Mouse (Mus musculus) heart, embryonic 15.5 days (tissue): ENCODE measurements around the gene Pomp. TPM values are rescaled to one million over a fixed set of nuclear protein-coding genes. Genes with fewer than 3 reads are reported as not detected.
"Not testable (repeated sequence)": the region's sequence is repeated elsewhere in the genome, so short reads cannot be mapped to it uniquely, and the experiment has no call there.

Source experiments
- ATAC-seq: fragments of 200-750 bp; cut with Nextera tagmentation; replicated peaks from 2 replicates; pipeline ENCODE4 v1.8.0; 2017; ENCODE audit warnings: low read depth, moderate TSS enrichment; ENCODE audit not compliant: insufficient number of reproducible peaks, insufficient read depth, low FRiP score
- H3K27ac ChIP-seq: fragments of 300-500 bp; sonication (generic); 2 replicates; pipeline ENCODE4 v1.5.1; 2015; ENCODE audit warnings: mild to moderate bottlenecking, inconsistent platforms
- H3K27me3 ChIP-seq: fragments of 300-500 bp; sonication (generic); 2 replicates; pipeline ENCODE4 v1.6.1; 2015; ENCODE audit warnings: inconsistent platforms
- H3K36me3 ChIP-seq: fragments of 300-500 bp; sonication (generic); 2 replicates; pipeline ENCODE4 v1.6.1; 2015; ENCODE audit warnings: mild to moderate bottlenecking, inconsistent platforms
- H3K4me1 ChIP-seq: fragments of 300-500 bp; sonication (generic); replicated peaks from 2 replicates; pipeline ENCODE4 v1.6.1; 2015; ENCODE audit warnings: inconsistent platforms
- H3K4me2 ChIP-seq: fragments of 300-500 bp; sonication (generic); 2 replicates; pipeline ENCODE4 v1.6.1; 2015; ENCODE audit warnings: inconsistent platforms, mild to moderate bottlenecking, moderate library complexity
- H3K4me3 ChIP-seq: fragments of 300-500 bp; sonication (generic); 2 replicates; pipeline ENCODE4 v1.5.1; 2015; ENCODE audit warnings: mild to moderate bottlenecking, inconsistent platforms
- H3K9ac ChIP-seq: fragments of 300-500 bp; sonication (generic); 2 replicates; pipeline ENCODE4 v1.6.1; 2015; ENCODE audit warnings: mild to moderate bottlenecking, inconsistent platforms
- H3K9me3 ChIP-seq: fragments of 300-500 bp; sonication (generic); replicated peaks from 2 replicates; pipeline ENCODE4 v1.6.1; 2016; ENCODE audit warnings: inconsistent platforms
- WGBS: fragments of 180-500 bp; shearing (Covaris S2); methylation state at CpG from one replicate; pipeline ENCODE4 v1.1.7; 2015; ENCODE audit warnings: mixed read lengths; 5-methylcytosine and 5-hydroxymethylcytosine counted together
- polyA plus RNA-seq: library from polyadenylated mRNA; unstranded; fragments of >200 nt; fragmentation: Nextera tagmentation; extraction: Ambion mirVana; gene quantifications from 2 replicates; pipeline ENCODE4 v1.2.1, GENCODE M21; 2015

Gene Pomp
- polyA plus RNA-seq, 1 experiment from 2014 or later = 328 TPM

DNA sequence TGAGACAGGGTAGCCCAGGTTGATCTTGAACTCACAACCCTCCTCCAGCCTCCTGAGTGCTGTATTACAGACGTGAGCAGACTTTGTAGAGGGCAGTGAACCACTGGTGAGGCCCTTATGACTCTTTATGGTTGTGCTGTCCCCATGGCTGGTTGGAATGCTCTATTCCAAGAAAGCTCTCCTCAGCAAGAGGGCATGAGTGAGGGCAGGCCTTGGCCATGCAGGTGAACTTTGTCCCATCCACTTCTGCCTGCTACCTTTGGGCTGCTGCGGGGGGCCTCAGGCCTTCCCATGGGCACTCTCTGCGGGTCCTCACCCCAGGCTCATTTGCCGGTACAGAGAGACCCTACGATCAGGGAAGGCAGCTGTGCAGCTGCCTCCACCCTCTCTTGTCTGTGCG lies 32.5 kb downstream of the Pomp start:
- ATAC-seq = no peak
- H3K9ac ChIP-seq = no peak overlapping the region
- 0 out of 2 replicates have a peak, but pooled peaks cover 3% of the 10 kb centered on the region for H3K27me3 ChIP-seq
- no peak overlapping the region for H3K4me3 ChIP-seq
- peaks cover 16% of the 10 kb centered on the region for H3K4me1 ChIP-seq
- H3K9me3 ChIP-seq = no peaks in the 10 kb centered on the region
- H3K27ac ChIP-seq = no peak overlapping the region
- H3K4me2 ChIP-seq = no peak overlapping the region; the same call in 1 of the 2 replicates
- WGBS = 26% methylated on average over 6 of the region's 6 CpGs
- no peaks in the 10 kb centered on the region for H3K36me3 ChIP-seq

DNA sequence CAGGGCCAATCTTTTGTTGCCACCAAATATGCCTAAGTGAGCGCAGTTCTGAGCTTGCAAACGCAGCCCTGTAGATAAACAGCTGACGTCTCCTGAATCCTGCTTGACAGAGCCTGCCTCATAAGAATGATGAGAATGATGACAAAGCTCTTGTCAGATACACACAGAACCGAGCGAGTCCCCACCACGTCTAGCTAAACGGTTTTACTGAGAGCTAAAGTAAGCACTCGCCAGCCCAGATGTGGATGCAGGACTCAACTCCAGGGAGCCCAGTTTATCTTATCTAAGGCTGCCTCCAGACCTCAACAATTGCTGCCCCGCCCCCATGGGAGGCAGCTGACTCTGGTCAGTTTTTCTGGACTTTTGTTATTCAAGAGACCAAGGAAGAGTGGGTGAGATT lies 32.9 kb downstream of the Pomp start:
- Histone ChIP-seq H3K9me3 (no peaks in the 10 kb centered on the region), H3K4me3 (peak overlapping the region; percentile 81; the same call in 1 of the 2 replicates), H3K4me2 (peak overlapping the region; percentile 88), H3K36me3 (no peaks in the 10 kb centered on the region), H3K4me1 (peaks cover 16% of the 10 kb centered on the region), H3K27me3 (0 out of 2 replicates have a peak, but pooled peaks cover 3% of the 10 kb centered on the region), H3K27ac (no peak overlapping the region), H3K9ac (no peak overlapping the region)
- no peak for ATAC-seq
- WGBS = 14% methylated on average over 9 of the region's 9 CpGs

DNA sequence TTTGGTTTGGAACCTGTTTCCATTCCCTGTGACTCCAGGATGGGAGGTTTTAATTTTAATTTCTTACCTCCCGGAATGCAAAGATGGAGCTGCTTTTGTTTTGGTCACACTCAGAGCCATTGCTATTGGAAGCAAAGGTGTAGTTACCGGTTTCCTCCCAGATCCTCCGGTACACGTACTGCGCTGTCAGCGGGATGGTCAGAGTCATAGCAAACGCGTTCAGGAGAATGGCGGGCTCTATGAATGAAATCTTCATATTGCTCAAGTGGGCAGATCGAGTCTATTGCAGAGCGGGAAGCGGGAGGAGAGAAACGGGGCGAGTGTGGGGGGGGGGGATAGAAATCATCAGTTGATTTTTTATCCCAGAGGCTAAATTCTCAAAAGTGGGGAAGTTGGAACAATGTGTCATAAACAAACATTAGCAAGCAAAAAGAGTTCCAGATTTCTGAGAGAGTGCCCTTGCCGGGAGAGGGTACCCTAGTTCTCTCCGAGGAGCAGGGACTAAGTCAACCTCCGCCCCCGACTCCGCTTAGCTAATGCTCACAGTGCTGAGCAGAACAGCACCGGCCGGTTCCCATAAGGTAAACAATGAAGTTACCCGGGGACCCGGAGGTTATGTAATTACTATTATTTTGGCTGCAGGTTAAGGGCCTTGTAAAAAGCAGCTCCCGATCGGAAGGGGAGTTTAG lies 33.6 kb downstream of the Pomp start:
- no peaks in the 10 kb centered on the region for H3K9me3 ChIP-seq
- WGBS = 3% methylated on average over 25 of the region's 25 CpGs
- peaks cover 16% of the 10 kb centered on the region for H3K4me1 ChIP-seq
- H3K9ac ChIP-seq = peak overlapping the region; percentile 54
- H3K27ac ChIP-seq = no peak overlapping the region
- H3K27me3 ChIP-seq = 0 out of 2 replicates have a peak, but pooled peaks cover 3% of the 10 kb centered on the region
- ATAC-seq = no peak
- peak overlapping the region; percentile 81 for H3K4me3 ChIP-seq
- H3K36me3 ChIP-seq = no peaks in the 10 kb centered on the region
- peak overlapping the region; percentile 88 for H3K4me2 ChIP-seq

DNA sequence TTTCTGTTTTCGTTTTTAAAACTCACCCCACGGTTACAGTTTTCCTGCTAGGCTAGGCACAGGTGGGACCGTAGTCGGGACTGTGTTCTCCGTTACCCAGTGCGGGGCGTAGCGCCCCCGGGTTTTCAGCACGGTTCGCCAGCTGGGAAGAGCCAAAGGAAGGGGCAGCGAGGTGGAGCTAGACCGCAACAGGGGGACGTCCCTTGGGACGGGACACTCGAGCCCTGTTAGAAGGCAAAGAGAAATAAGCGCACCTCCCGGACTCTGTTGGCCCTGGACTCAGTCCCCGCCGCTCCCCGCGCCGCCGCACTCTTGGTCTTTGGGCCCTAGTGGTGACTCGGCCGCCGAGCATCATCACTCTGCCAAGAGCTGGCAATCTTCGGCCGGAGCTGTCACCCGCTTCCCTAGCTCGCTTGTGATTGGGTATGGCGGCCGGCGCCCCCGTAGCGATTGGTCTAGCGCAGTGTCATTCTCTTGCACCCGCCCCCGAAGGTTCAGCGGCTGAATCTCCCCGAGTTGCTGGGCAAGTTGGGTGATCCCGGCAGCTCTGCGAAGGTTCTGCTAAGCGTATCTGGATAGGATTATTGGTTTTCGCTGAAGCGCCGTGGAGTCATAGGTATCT lies 34.3 kb downstream of the Pomp start, which contains the start of gene Slc46a3:
TSS of gene Slc46a3 (minus strand) at position 361 of the 622 bp plus-strand sequence.
- Histone ChIP-seq H3K36me3 (no peaks in the 10 kb centered on the region), H3K9me3 (no peaks in the 10 kb centered on the region), H3K27ac (peak within 1 kb of the TSS; percentile 13; the same call in 1 of the 2 replicates), H3K4me3 (peak within 1 kb of the TSS; percentile 81), H3K9ac (peak within 1 kb of the TSS; percentile 54), H3K27me3 (0 out of 2 replicates have a peak, but pooled peaks cover 3% of the 10 kb centered on the region), H3K4me1 (peaks cover 16% of the 10 kb centered on the region), H3K4me2 (peak within 1 kb of the TSS; percentile 88)
- peak; percentile 98 for ATAC-seq
- WGBS = under 1% methylated on average over 47 of the region's 47 CpGs

DNA sequence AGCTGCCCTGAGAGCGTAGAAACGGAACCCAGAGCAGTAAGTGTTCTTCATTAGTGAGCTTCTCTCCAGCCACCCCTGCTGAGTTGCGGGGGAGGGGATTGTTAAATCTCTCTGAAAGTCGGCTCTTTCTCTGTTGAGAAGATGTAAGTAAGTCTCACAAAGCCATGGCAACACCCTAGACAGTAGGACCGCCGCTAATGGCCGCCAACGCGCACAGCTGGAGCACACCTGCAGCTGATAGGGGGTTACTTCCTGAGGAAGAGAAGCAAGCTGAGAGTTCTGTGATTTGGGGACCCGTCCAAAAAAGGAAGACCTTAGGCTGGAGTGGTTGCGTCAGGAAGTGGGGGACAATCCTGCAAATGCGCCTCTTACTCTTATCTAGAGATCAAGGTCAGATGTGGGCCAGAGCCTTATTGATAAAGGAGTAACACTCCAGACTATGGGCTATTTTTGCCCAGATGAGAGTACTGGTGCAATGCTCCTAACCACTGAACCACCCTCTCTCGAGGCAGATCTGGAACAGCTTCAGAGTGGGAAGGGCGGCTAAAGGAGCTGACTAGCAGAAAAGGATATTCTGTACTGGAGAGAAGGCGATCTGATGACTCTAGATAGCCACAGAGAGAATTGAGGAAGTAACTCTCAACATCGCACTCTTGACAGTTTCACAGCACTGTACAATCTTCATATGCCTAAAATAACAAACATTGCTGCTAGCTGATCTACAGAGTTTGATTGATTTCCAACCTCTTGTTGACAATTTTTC lies 35.4 kb downstream of the Pomp start:
- no peak for ATAC-seq
- 15% methylated on average over 16 of the region's 16 CpGs for WGBS
- H3K4me3 ChIP-seq = peak overlapping the region; percentile 81
- no peak overlapping the region for H3K9ac ChIP-seq
- no peaks in the 10 kb centered on the region for H3K36me3 ChIP-seq
- peak overlapping the region; percentile 88 for H3K4me2 ChIP-seq
- peaks cover 16% of the 10 kb centered on the region for H3K4me1 ChIP-seq
- H3K9me3 ChIP-seq = no peaks in the 10 kb centered on the region
- H3K27ac ChIP-seq = no peak overlapping the region
- H3K27me3 ChIP-seq = 0 out of 2 replicates have a peak, but pooled peaks cover 3% of the 10 kb centered on the region

GRCm38 (mm10) chr5:147896501-147896900 lies 36.2 kb downstream of the Pomp start:
- not testable (repeated sequence) for H3K9me3 ChIP-seq, H3K9ac ChIP-seq, H3K36me3 ChIP-seq, H3K4me2 ChIP-seq, H3K27me3 ChIP-seq, H3K4me3 ChIP-seq, H3K27ac ChIP-seq, ATAC-seq
- WGBS = 76% methylated on average over 4 of the region's 4 CpGs
- H3K4me1 ChIP-seq = peaks cover 16% of the 10 kb centered on the region

- H3K9me3 ChIP-seq = no peaks in the 10 kb centered on the region
Measured at GRCm38 (mm10) chr5:147898254-147898653, 38.0 kb downstream of the Pomp start.

DNA sequence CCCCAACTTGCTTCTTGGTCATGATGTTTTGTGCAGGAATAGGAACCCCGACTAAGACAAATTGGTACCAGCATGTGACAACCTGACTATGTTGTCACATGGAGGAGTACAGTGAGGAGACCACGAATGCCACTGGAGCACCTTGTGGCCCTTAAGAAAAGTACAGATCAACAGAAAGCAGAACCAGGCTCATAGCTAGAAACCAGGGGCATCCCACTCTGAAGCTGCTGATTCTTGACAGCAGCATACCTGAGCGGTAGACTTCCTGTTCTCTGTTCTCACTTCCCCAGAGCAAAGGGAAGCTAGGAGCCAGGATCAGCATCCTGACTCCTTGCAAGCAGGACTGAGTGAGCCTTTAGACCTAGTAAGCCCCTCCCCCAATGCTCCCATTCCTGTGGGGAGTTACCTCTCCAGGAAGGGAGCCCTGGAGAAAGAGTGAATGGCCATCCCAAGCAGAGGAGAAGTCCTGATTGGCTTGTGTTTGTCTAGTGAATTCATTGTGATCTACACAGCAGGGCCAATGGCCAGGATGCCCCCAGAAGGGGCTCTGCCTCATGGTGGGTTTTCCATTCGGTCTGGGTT lies 38.8 kb downstream of the Pomp start:
- Histone ChIP-seq H3K4me1 (peaks cover 9% of the 10 kb centered on the region), H3K4me3 (no peak overlapping the region), H3K9ac (no peak overlapping the region), H3K27ac (no peak overlapping the region), H3K27me3 (no peaks in the 10 kb centered on the region), H3K9me3 (no peaks in the 10 kb centered on the region), H3K4me2 (no peak overlapping the region), H3K36me3 (no peaks in the 10 kb centered on the region)
- WGBS = 53% methylated on average over 4 of the region's 4 CpGs
- ATAC-seq = no peak

More at GRCm38 (mm10) chr5:147898254-147898653, 38.0 kb downstream of the Pomp start:
- Histone ChIP-seq H3K4me1 (peaks cover 11% of the 10 kb centered on the region), H3K4me3 (no peak overlapping the region), H3K9ac (no peak overlapping the region), H3K4me2 (no peak overlapping the region), H3K36me3 (no peaks in the 10 kb centered on the region), H3K27me3 (no peaks in the 10 kb centered on the region), H3K27ac (no peak overlapping the region)
- no peak for ATAC-seq
- WGBS = 72% methylated on average over 2 of the region's 2 CpGs

DNA sequence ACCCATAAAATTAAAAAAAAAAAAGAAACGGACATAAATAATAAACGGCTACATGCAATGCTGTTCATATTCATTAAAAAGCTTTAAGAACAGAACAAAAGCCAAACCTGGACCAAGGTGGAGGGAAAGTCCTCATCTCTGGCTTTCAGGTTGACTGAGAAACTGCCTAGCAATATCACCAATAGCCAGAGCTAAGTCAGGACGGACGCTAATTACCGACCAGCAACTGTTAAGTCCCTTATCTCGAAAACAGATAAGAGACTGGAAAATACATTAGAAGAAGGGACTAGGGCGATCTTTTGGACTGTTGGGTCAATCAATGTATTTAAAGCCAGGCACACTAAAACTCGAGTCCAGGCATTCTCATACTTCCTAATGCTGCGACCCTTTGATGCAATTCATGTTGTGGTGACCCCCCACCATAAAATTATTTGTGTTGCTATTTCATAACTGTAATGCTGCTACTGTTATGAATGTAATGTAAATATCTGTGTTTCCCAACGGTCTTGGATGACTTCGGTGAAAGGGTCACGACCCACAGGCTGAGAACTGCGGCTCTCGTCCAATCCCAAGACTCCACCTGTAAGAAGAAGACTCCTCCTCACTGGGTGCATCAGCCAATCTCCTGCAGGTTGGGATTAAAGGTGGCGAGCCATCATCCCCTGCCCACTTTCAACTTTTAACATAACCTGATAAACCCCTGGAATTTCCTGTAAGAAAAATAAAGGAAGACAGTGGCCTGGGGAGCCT lies 41.9 kb downstream of the Pomp start:
- WGBS = 53% methylated on average over 15 of the region's 15 CpGs
- no peak overlapping the region for H3K9ac ChIP-seq
- ATAC-seq = no peak
- no peaks in the 10 kb centered on the region for H3K4me1 ChIP-seq
- no peak overlapping the region for H3K27ac ChIP-seq
- H3K4me3 ChIP-seq = no peak overlapping the region
- no peaks in the 10 kb centered on the region for H3K36me3 ChIP-seq
- H3K4me2 ChIP-seq = no peak overlapping the region
- H3K9me3 ChIP-seq = no peaks in the 10 kb centered on the region
- H3K27me3 ChIP-seq = no peaks in the 10 kb centered on the region

DNA sequence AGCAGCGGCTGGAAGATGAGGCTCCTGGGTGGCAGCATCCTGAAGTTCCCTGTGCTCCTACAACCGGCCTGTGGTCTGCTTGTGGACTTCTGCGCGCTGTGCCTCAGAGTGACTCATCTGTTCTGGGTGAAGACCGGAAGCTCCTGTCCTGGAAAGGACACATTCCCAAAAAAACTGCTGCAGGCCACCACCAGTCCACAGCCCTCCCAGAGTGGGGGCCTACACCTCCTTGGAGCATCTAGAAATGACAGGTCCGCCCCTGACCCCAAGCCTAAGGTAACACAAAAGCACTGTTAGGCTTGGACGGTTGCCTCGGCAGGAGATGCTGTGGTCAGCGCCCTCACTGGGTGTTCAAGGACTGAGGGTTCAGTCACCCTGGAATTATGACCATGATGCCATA lies 42.9 kb downstream of the Pomp start:
- ATAC-seq = no peak
- no peak overlapping the region for H3K9ac ChIP-seq
- H3K27me3 ChIP-seq = no peaks in the 10 kb centered on the region
- H3K4me2 ChIP-seq = no peak overlapping the region
- H3K4me3 ChIP-seq = no peak overlapping the region
- no peak overlapping the region for H3K27ac ChIP-seq
- 76% methylated on average over 9 of the region's 9 CpGs for WGBS
- H3K9me3 ChIP-seq = no peaks in the 10 kb centered on the region
- H3K36me3 ChIP-seq = no peaks in the 10 kb centered on the region
- H3K4me1 ChIP-seq = no peaks in the 10 kb centered on the region
